Mouse (Mus musculus) mouse trophoblast stem cell (cell line): ENCODE results near the gene Napsa.

Experiments
- in situ Hi-C, 2 experiments: fragments of 300-500 bp; cut with MseI, MboI; formaldehyde crosslinking; loops; 2 replicates in 1 of 2; 3 replicates in 1 of 2; pipeline ENCODE4 v1.15.1; 2025

Gene Napsa

DNA sequence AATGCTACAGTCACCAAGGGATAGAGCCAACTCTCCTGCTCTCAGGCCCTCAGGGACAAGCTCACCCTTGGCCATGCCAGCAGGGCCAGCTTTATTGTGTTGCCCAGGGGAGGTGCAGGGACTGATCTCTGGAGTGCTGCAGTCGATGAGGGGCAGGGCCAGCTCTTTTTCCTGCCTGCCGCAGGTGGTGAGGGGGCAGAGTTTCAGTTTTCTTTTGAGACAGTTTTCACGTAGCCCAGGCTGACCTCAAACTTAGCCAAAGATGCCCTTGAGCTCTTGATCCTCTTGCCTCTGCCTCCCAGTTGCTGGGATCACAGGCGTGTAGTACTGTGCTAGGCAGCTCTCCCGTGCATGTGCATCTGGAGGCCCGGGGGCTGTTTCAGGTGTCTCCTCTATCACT, 1.2 kb upstream of the Napsa start:
- in situ Hi-C loops, result no loop called here

- in situ Hi-C loops, result no loop called here
Measured at GRCm38 (mm10) chr7:44571811-44572210, 369 bp upstream of the Napsa start.

DNA sequence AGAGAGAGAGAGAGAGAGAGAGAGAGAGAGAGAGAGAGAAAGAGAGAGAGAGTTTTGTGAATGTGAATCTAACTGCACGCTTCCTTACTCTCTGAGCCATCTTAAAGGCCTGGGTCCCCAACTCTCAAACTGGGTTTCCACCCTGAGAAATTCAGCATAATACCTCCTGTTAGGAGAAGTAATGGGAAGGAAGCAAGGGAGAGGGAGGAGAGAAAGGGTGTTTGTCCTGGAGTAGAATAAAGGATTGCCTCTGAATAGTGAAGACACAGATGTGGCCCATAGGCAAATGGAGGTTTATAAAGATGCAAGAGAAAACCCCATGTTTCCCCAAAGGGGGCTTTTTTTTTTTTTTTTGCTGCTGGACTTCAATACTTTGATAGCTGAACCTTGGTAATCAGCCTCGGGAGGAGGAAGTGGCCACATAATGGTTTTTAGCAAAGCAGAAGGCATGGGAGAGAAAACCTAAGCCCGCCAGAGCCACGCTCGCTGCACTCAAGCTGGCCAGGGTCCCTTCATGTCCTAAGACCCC, 840 bp downstream of the Napsa start:
- in situ Hi-C loops, result no loop called here

DNA sequence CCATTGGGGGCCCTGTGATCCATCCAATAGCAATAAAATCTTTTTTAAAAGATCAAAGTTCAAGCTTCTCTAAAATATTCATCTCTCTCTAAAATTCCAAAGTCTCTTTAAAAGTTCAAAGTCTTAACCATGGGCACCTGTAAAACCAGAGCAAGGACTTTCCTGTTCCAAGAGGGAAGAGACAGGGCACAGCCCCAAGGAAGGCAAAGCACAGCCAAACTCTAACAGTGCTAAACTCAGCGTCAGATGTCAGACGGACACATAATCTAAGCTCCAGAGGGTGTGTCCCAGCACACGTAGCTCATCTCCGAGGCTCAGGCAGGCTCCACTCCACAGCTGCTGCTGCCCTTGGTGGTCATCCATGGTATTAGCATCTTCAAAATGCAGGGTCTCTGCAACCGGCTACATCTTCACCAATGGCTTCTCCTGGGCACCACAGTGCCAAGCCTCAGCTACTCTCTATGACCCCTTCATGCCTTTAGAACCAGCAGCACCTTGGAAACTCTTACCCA, 4.2 kb downstream of the Napsa start:
- in situ Hi-C loops, result no loop called here

DNA sequence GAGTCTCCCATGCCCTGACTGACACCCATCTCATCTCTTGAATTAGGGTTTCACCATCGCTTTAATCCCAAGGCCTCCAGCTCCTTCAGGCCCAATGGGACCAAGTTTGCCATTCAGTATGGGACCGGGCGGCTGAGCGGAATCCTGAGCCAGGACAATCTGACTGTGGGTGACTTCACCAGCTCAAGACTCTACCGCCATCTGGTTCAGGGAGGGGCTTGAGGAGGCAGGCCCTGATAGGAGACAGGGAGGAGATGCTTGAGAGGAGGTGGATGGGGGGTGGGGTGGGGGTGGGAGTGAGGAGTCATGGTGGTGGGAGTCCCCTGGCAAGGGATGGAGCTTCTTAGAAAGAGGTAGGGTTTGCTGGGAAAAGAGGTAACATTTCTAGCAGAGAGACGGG, 9.5 kb downstream of the Napsa start:
- in situ Hi-C loops, result no loop called here

GRCm38 (mm10) chr7:44582709-44583108, 10.5 kb downstream of the Napsa start:
- in situ Hi-C loops, result no loop called here

GRCm38 (mm10) chr7:44583146-44583545, 11.0 kb downstream of the Napsa start:
- in situ Hi-C loops, result no loop called here

- in situ Hi-C loops, result no loop called here
Measured at GRCm38 (mm10) chr7:44584265-44584804, 12.2 kb downstream of the Napsa start.

GRCm38 (mm10) chr7:44584921-44585320, 12.7 kb downstream of the Napsa start:
- in situ Hi-C loops, result no loop called here

DNA sequence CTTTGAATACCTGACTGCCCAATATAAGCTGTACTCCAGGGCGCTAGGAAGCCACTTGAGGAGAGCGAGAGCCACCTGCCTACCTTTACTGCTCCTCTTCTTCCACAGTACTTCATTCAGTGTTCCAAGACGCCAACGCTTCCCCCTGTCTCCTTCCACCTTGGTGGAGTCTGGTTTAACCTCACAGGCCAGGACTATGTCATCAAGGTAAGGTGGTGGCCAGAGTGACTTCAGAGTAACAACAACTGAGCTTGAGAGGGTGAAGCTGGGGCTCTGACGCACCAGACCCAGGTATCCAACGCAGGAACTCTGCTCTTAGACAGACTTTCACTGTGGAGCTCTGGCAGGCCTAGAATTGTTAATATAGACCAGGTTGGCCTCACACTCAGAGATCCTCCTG, 13.4 kb downstream of the Napsa start:
- in situ Hi-C loops, result no loop called here

GRCm38 (mm10) chr7:44586518-44586917, 14.3 kb downstream of the Napsa start:
- in situ Hi-C loops, result no loop called here

- in situ Hi-C loops, result no loop called here
Measured at GRCm38 (mm10) chr7:44586930-44587329, 14.8 kb downstream of the Napsa start.

DNA sequence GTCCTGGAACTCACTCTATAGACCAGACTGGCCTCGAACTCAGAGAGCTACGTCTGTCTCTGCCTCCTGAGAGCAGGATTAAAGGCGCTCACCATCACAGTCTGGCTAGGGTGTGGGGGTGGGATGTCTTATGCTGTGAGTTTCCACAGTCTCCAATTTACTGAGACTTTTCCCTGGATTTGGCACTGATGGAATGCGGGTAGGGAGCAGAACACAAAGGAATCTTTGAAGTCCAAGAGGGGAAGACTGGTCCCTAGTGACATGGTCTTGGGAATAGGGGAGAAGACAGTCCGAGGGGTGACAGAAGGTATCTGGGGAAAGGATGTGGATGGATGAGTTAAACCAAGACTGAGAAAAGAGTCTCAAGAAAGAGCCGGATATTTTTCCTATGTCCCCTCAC, 15.5 kb downstream of the Napsa start:
- in situ Hi-C loops, result no loop called here

DNA sequence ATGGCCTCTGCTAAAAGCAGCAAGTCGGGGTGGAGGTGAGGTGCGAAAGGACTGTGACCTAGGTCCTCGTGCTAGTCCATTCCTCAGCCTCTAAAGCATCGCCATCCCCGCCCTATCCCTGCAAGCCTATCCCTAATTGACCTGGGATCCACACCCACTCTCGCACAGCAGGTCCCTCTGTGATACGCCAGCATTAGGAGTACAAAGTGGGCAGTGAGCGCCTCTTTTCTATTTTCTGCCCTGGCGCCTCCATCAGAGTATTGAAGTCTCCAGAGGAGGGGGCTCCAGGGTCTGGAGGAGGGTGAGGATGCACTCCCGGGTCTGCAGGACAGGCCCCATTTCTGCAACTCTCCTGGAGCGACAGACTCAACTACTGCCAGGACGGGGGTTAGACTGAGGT, 16.2 kb downstream of the Napsa start:
- in situ Hi-C loops, result no loop called here

DNA sequence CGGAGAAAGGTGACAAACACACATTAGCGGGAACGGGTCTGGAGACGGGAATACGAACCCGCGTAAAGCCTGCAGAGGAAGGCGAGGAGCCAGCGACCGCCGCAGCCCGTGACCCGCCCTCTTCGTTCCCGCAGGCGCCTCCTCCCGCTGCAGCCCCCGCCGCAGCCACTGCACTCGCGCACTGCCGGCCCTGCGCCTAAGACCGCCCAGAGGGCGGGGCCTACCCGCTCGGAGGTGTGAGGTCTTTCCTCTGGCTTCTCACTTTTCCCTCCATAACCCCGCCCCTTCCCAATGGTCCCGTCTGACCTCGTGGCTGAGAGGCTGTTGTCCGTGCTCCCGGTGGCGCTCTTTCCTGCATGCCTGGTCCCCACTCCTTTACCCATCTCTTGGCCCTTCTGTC, 17.0 kb downstream of the Napsa start:
- in situ Hi-C loops, result no loop called here

DNA sequence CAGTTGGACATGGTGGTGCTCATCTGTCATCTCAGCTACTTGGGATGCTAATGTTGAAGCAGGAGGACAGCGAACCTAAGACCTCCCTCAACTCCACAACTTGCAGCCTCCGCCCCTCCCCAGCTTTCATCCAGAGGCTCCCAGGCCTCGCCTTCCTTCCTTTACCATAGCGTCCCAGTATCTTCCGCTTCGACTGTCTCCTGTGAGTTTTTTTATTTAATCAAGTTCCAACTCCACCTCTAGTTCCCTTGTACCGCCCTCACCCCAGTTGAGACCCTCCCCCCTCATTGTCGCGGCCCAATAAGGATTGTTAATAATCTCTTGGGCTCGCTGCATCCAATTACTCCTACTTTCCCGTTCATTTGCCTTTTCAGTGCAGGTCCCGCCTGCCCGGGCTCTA, 17.8 kb downstream of the Napsa start:
- in situ Hi-C loops, result no loop called here

GRCm38 (mm10) chr7:44590402-44591347, 18.5 kb downstream of the Napsa start, which contains the start of gene Kcnc3:
Kcnc3 (plus strand) TSS chr7:44590664.
- in situ Hi-C loops, result no loop called here

DNA sequence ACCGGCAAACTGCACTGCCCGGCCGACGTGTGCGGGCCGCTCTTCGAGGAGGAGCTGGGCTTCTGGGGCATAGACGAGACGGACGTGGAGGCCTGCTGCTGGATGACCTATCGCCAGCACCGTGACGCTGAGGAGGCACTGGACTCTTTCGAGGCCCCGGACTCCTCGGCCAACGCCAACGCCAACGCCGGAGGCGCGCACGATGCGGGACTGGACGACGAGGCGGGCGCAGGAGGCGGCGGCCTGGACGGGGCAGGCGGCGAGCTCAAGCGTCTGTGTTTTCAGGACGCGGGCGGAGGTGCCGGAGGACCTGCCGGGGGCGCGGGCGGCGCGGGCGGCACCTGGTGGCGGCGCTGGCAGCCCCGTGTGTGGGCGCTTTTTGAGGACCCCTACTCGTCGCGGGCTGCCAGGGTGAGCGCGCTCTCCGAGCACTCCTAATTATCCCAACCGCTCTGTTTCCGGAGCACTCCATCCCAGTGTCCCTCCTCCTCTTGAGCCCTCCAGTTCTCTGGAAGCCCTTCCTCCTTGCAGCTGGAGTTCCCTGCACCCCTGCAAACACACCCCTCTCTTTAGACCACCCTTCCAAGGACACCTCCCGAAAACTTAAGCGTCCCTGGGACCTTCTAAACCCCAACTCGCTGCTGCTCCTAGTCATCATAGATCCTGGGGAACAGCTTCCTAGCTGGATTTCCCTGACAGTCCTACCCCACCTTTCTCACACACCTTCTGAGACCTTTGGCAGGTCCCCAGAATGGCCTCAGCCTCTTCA, 19.4 kb downstream of the Napsa start:
- in situ Hi-C loops, result no loop called here

DNA sequence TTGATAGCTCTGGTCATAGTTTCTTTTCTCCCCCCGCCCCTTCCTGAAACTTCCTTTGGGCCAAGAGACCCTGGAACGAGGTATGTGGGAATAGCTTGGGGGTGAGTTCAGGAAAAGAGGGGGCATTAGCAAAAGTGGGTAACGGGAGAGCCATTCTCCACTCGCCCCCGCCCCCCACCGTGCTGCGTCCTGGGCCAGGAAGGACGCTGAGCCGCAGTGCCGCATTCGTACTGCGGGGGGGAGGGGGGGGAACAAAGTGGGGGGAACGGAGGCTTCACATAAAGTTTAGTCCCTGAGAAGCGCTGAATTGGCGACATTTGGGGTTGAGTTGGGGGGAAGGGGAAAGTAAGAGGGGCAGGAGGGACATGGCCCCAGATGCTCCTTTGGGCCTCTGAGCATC, 20.9 kb downstream of the Napsa start:
- in situ Hi-C loops, result no loop called here

- in situ Hi-C loops, result no loop called here
Measured at GRCm38 (mm10) chr7:44593775-44594174, 21.6 kb downstream of the Napsa start.

- in situ Hi-C loops, result no loop called here
Measured at GRCm38 (mm10) chr7:44594291-44594690, 22.1 kb downstream of the Napsa start.

DNA sequence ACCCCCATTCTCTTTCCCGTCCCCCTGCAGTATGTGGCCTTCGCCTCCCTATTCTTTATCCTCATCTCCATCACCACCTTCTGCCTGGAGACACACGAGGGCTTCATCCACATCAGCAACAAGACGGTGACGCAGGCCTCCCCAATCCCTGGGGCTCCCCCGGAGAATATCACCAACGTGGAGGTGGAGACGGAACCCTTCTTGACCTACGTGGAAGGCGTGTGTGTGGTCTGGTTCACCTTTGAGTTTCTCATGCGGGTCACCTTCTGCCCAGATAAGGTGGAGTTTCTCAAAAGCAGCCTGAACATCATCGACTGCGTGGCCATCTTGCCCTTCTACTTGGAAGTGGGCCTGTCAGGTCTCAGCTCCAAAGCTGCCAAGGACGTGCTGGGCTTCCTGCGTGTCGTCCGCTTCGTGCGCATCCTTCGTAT, 23.0 kb downstream of the Napsa start:
- in situ Hi-C loops, result no loop called here
